Mouse (Mus musculus): ENCODE measurements at regions not wholly inside any gene's neighbourhood (a gene's known extent, or its start where the extent isn't known, plus 50 kb on each side); places are given as distances from the start of the nearest gene placed in this dataset.

DNA sequence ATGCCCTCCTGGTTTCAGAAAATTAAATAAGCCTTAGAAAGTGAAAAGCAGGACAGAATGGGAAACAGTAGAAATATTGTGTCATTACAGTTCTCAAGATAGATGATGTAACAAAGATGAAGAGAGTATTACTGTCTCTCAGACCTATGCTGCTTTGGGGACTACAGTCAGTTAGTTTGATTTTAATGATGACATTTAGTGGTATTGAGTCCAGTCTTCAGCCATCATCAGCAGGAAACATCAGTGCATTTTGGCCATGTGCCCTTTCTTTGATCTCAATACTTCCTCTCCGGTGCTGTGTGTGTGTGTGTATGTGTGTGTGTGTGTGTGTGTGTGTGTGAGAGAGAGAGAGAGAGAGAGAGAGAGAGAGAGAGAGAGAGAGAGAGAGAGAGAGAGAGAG, 261.0 kb upstream of the Grin3a start:
- no peaks in the 10 kb centered on the region for H3K27me3 ChIP-seq
- no peak for ATAC-seq (ENCODE audit: low read depth)
- H3K36me3 ChIP-seq, result no peaks in the 10 kb centered on the region
- no peaks in the 10 kb centered on the region for H3K4me1 ChIP-seq (replicated peaks)
- H3K4me2 ChIP-seq, result no peak overlapping the region
- H3K27ac ChIP-seq (replicated peaks), result no peak overlapping the region
- H3K9me3 ChIP-seq, result no peaks in the 10 kb centered on the region
- no peak overlapping the region for H3K4me3 ChIP-seq
- H3K9ac ChIP-seq, result no peak overlapping the region
- 73% methylated on average over 1 of the region's 1 CpGs for WGBS

DNA sequence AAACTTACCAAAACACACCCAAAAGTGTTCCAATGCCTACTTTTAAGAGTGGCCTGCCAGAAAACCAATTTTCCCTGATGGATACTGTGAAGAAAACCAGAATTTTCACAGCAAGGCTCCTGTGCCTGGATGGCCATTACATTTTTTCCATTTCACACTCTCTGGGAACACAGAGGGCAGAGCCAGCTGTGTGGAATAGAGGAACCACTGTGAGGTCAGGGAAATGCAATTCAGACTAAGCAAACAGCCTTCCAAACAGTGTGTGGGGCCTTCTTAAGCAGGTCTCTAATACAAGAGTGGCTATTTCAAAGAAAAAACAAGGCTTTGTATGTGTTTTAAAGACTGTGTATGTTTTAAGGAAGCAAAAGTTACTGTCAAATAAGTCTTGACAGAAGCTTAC, 242.3 kb upstream of the Grin3a start:
- H3K4me3 ChIP-seq, result no peak overlapping the region
- no peak for ATAC-seq (ENCODE audit: low read depth)

DNA sequence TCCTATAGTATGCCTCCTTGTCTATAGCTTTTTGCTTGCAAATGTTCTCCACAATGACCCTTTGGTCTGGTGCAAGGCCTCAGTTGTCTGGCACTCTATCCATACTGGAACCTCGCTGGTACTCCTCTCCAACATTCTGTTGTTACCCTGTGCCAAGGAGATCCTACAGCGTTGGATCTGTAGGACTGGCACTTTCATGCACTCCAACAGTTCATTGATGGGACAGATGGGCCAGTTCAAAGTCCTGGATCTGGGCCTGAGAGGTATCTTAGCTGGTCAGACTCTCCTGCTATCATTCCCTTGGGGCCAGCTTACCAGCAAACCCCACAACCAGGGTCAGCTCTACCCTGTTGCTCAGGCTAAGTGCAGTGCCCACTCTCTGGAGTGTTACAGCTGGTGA, 241.1 kb upstream of the Grin3a start:
- WGBS, result 53% methylated on average over 2 of the region's 2 CpGs
- H3K9ac ChIP-seq, result no peak overlapping the region
- no peak overlapping the region for H3K27ac ChIP-seq (replicated peaks)
- no peak overlapping the region for H3K4me2 ChIP-seq
- H3K4me1 ChIP-seq (replicated peaks), result no peaks in the 10 kb centered on the region
- H3K9me3 ChIP-seq, result no peaks in the 10 kb centered on the region
- no peaks in the 10 kb centered on the region for H3K36me3 ChIP-seq
- H3K27me3 ChIP-seq, result no peaks in the 10 kb centered on the region
- H3K4me3 ChIP-seq, result no peak overlapping the region
- ATAC-seq (ENCODE audit: low read depth), result no peak

More for the DNA sequence above, 242.3 kb upstream of the Grin3a start:
- H3K27ac ChIP-seq (replicated peaks), result no peak overlapping the region
- no peaks in the 10 kb centered on the region for H3K4me1 ChIP-seq (replicated peaks)
- H3K9me3 ChIP-seq, result no peaks in the 10 kb centered on the region
- H3K36me3 ChIP-seq, result no peaks in the 10 kb centered on the region
- H3K4me2 ChIP-seq, result no peak overlapping the region
- H3K9ac ChIP-seq, result no peak overlapping the region
- no peaks in the 10 kb centered on the region for H3K27me3 ChIP-seq

DNA sequence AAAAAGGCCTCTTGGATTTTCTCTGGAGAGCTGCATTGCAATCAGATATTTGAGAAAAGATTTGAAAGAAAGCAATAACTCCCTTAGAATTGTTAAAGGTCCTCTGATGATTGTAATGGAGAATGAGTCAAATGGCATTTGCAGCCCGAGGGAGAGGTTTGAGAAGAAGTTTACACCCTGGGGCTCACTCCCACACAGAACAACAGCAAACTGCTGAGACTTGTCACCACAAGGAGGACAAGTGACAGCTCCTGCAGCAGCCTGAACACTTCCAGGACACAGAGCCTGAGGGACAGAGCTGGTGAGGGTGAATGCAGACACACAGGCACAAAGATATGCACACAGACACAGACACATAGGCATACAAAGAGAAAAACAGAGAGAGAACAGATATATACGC, 210.0 kb upstream of the Grin3a start:
- no peaks in the 10 kb centered on the region for H3K27me3 ChIP-seq
- no peaks in the 10 kb centered on the region for H3K4me1 ChIP-seq (replicated peaks)
- no peak overlapping the region for H3K27ac ChIP-seq (replicated peaks)
- H3K9ac ChIP-seq, result no peak overlapping the region
- no peaks in the 10 kb centered on the region for H3K9me3 ChIP-seq
- ATAC-seq (ENCODE audit: low read depth), result no peak
- no peak overlapping the region for H3K4me2 ChIP-seq
- H3K4me3 ChIP-seq, result no peak overlapping the region
- no peaks in the 10 kb centered on the region for H3K36me3 ChIP-seq
- WGBS, result 43% methylated on average over 2 of the region's 2 CpGs

DNA sequence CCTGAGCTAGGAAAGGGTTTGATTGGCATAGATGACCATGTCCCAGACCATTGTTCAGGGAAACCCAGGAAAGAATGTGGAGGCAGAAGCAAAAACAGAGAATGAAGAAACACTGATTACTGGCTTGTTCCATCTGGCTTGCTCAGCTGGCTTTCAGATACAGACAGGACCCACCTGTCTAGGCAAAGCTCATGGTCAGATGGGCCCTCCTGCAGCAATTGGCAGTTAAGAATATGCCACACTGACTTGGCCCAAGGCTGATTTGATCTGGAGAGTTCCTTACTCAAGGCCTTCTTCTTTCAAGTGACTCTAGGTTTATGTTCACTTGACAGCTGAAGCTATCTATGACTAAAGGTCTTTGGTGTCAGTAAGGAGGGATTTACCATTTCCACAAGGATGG, 195.9 kb upstream of the Grin3a start:
- no peaks in the 10 kb centered on the region for H3K9me3 ChIP-seq
- H3K36me3 ChIP-seq, result no peaks in the 10 kb centered on the region
- no peaks in the 10 kb centered on the region for H3K4me1 ChIP-seq (replicated peaks)
- H3K9ac ChIP-seq, result no peak overlapping the region
- no peak overlapping the region for H3K4me2 ChIP-seq
- H3K4me3 ChIP-seq, result no peak overlapping the region
- no peak overlapping the region for H3K27ac ChIP-seq (replicated peaks)
- no peak for ATAC-seq (ENCODE audit: low read depth)
- H3K27me3 ChIP-seq, result no peaks in the 10 kb centered on the region

DNA sequence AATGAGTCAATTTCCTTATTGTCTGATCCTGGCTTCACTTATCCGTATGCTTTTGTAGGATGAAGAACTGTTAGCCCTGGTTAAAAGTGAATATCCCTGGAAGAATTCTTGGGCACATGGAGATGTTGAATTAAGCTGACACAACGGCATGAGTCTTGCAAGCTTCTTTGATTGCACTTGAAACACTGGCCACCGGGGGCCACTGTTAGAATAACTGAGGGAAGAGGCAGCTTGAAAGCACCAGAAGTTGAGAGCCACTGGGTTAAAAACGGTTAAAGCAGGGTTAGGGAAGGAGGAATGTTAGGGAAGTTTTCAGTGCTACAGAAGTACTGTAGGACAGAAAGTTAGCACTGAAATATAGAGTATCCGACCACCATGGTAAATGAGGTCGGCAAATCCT, 190.5 kb upstream of the Grin3a start:
- Histone ChIP-seq H3K27me3 (no peaks in the 10 kb centered on the region), H3K4me2 (no peak overlapping the region), H3K36me3 (no peaks in the 10 kb centered on the region), H3K4me3 (no peak overlapping the region), H3K9ac (no peak overlapping the region), H3K27ac (replicated peaks) (no peak overlapping the region), H3K9me3 (no peaks in the 10 kb centered on the region), H3K4me1 (replicated peaks) (no peaks in the 10 kb centered on the region)
- 71% methylated on average over 6 of the region's 6 CpGs for WGBS
- no peak for ATAC-seq (ENCODE audit: low read depth)

DNA sequence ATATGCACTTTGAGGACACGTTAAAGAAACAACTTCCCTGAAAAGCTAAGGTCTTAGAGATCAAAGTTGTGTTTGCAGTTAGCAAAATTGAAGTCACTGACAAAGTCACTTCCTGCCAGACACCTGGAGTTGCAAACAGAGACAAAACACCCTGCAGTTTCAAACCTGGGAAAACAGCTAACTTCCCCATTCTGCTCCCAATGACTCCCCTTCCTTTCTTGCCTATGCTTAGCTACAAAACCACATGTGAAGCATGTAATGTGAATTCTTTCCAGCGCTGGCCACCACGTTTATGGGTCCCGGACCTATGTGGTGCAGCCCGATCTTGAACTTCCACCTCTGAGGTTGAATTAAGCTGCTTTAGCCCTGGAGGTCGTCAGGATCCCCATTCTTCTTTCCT, 179.8 kb upstream of the Grin3a start:
- WGBS, result 66% methylated on average over 6 of the region's 6 CpGs
- no peak for ATAC-seq (ENCODE audit: low read depth)

More for the DNA sequence above, 179.8 kb upstream of the Grin3a start:
- Histone ChIP-seq H3K4me1 (replicated peaks) (no peaks in the 10 kb centered on the region), H3K27me3 (no peaks in the 10 kb centered on the region), H3K36me3 (no peaks in the 10 kb centered on the region), H3K9me3 (no peaks in the 10 kb centered on the region), H3K4me3 (no peak overlapping the region), H3K9ac (no peak overlapping the region), H3K4me2 (no peak overlapping the region), H3K27ac (replicated peaks) (no peak overlapping the region)
